Mouse (Mus musculus) olfactory bulb, adult 2 months (tissue): Measurements from ENCODE around the gene Fam81a. TPM values are rescaled to one million over a fixed set of nuclear protein-coding genes. Genes with fewer than 3 reads are reported as not detected.
A peak's percentile ranks its signal among the peaks of the same experiment; 100 is the strongest.

Experiments
- H3K27ac ChIP-seq: fragments of 200-500 bp; 2 replicates; pipeline ENCODE4 v1.5.1; 2012; ENCODE audit warnings: low read depth, low read length; ENCODE audit not compliant: insufficient read depth
- H3K4me1 ChIP-seq: fragments of 200-500 bp; 2 replicates; pipeline ENCODE4 v1.6.1; 2012; ENCODE audit warnings: low read length; ENCODE audit not compliant: control insufficient read depth, insufficient read depth
- H3K4me3 ChIP-seq: fragments of 200-500 bp; 2 replicates; pipeline ENCODE4 v1.5.1; 2012; ENCODE audit warnings: mild to moderate bottlenecking, low read depth, low read length, moderate library complexity; ENCODE audit not compliant: insufficient read depth
- CTCF ChIP-seq: fragments of 200-500 bp; IDR thresholded peaks from 2 replicates; pipeline ENCODE4 v1.5.1; 2012; ENCODE audit warnings: low read depth, mild to moderate bottlenecking, low read length, moderate library complexity; ENCODE audit not compliant: insufficient read depth
- POLR2A ChIP-seq: fragments of 200-500 bp; IDR thresholded peaks from 2 replicates; pipeline ENCODE4 v1.6.1; 2012; ENCODE audit warnings: mild to moderate bottlenecking, low read depth, low read length, moderate library complexity; ENCODE audit not compliant: insufficient read depth
- WGBS: fragments of 180-500 bp; shearing (Covaris S2); methylation state at CpG from one replicate; pipeline ENCODE4 v1.1.7; 2018; 5-methylcytosine and 5-hydroxymethylcytosine counted together
- polyA plus RNA-seq: library from polyadenylated mRNA; stranded (reverse); fragments of >200 nt; gene quantifications from 2 replicates; pipeline ENCODE4 v1.2.4, GENCODE M21; 2012; ENCODE audit warnings: low replicate concordance; ENCODE audit not compliant: missing spikeins, insufficient read depth, insufficient read length

Gene Fam81a
- polyA plus RNA-seq, 1 experiment = 137 TPM

GRCm38 (mm10) chr9:70145426-70145825 is 3.1 kb upstream of the Fam81a start:
- Histone ChIP-seq H3K27ac (no peak overlapping the region), H3K4me1 (peaks cover 7% of the 10 kb centered on the region), H3K4me3 (no peak overlapping the region)
- TF ChIP-seq POLR2A (no peak), CTCF (no peak)
- 91% methylated on average over 4 of the region's 4 CpGs for WGBS

GRCm38 (mm10) chr9:70143326-70143725 is 966 bp upstream of the Fam81a start:
- no peak overlapping the region for H3K27ac ChIP-seq
- no peak overlapping the region for H3K4me3 ChIP-seq
- peaks cover 14% of the 10 kb centered on the region for H3K4me1 ChIP-seq
- WGBS = 88% methylated on average over 8 of the region's 8 CpGs
- TF ChIP-seq CTCF (no peak), POLR2A (no peak)

GRCm38 (mm10) chr9:70141885-70142326 is 454 bp downstream of the Fam81a start:
- Histone ChIP-seq H3K4me1 (peaks cover 17% of the 10 kb centered on the region), H3K27ac (peak overlapping the region; percentile 77), H3K4me3 (peak overlapping the region; percentile 72)
- WGBS = 4% methylated on average over 11 of the region's 11 CpGs
- TF ChIP-seq POLR2A (no peak), CTCF (no peak)

- Histone ChIP-seq H3K4me3 (peak overlapping the region; percentile 72), H3K4me1 (peaks cover 20% of the 10 kb centered on the region), H3K27ac (peak overlapping the region; percentile 90)
- TF ChIP-seq POLR2A = peak; percentile 72
- TF ChIP-seq CTCF = no peak
- whole genome bisulfite sequencing = under 1% methylated on average over 87 of the region's 87 CpGs
Observed at GRCm38 (mm10) chr9:70140871-70141796, 1.2 kb downstream of the Fam81a start.

GRCm38 (mm10) chr9:70140340-70140739 is 2.0 kb downstream of the Fam81a start:
- H3K27ac ChIP-seq = peak overlapping the region; percentile 90
- TF ChIP-seq POLR2A (no peak), CTCF (no peak)

GRCm38 (mm10) chr9:70139331-70139885 is 3.0 kb downstream of the Fam81a start:
- TF ChIP-seq CTCF (no peak), POLR2A (no peak)
- 0 out of 2 replicates have a peak overlapping the region, but pooled peaks have one; percentile 29 for H3K27ac ChIP-seq
- peak overlapping the region; percentile 4; the same call in 1 of the 2 replicates for H3K4me3 ChIP-seq
- 47% methylated on average over 7 of the region's 7 CpGs for WGBS
- peaks cover 22% of the 10 kb centered on the region for H3K4me1 ChIP-seq

More at GRCm38 (mm10) chr9:70140340-70140739, 2.0 kb downstream of the Fam81a start:
- whole genome bisulfite sequencing = 17% methylated on average over 4 of the region's 4 CpGs
- Histone ChIP-seq H3K4me3 (peak overlapping the region; percentile 72), H3K4me1 (peaks cover 22% of the 10 kb centered on the region)

GRCm38 (mm10) chr9:70138511-70138910 is 3.8 kb downstream of the Fam81a start:
- WGBS = 61% methylated on average over 7 of the region's 7 CpGs

GRCm38 (mm10) chr9:70137991-70138390 is 4.4 kb downstream of the Fam81a start:
- no peak overlapping the region for H3K4me3 ChIP-seq
- H3K27ac ChIP-seq = no peak overlapping the region
- 70% methylated on average over 5 of the region's 5 CpGs for WGBS
- no peak for TF ChIP-seq POLR2A
- no peak for TF ChIP-seq CTCF
- H3K4me1 ChIP-seq = peaks cover 28% of the 10 kb centered on the region

More at GRCm38 (mm10) chr9:70138511-70138910, 3.8 kb downstream of the Fam81a start:
- H3K27ac ChIP-seq = no peak overlapping the region
- TF ChIP-seq CTCF (no peak), POLR2A (no peak)
- peaks cover 26% of the 10 kb centered on the region for H3K4me1 ChIP-seq
- H3K4me3 ChIP-seq = no peak overlapping the region

GRCm38 (mm10) chr9:70135186-70135585 is 7.2 kb downstream of the Fam81a start:
- no peak overlapping the region for H3K27ac ChIP-seq
- peaks cover 31% of the 10 kb centered on the region for H3K4me1 ChIP-seq
- WGBS = 95% methylated on average over 1 of the region's 1 CpGs
- TF ChIP-seq POLR2A = no peak
- no peak for TF ChIP-seq CTCF
- H3K4me3 ChIP-seq = no peak overlapping the region

GRCm38 (mm10) chr9:70134716-70135115 is 7.6 kb downstream of the Fam81a start:
- peaks cover 34% of the 10 kb centered on the region for H3K4me1 ChIP-seq
- H3K27ac ChIP-seq = no peak overlapping the region
- H3K4me3 ChIP-seq = no peak overlapping the region
- 78% methylated on average over 5 of the region's 5 CpGs for WGBS
- TF ChIP-seq POLR2A (no peak), CTCF (no peak)
